Mouse (Mus musculus) olfactory bulb, adult 2 months (tissue): ENCODE data around the gene Fam186a. TPM values are rescaled to one million over a fixed set of nuclear protein-coding genes. Genes with fewer than 3 reads are reported as not detected.
A peak's percentile ranks its signal among the peaks of the same experiment; 100 is the strongest.
"Not testable (repeated sequence)": the region's sequence is repeated elsewhere in the genome, so short reads cannot be mapped to it uniquely, and the experiment has no call there.

Experiments
- H3K27ac ChIP-seq: fragments of 200-500 bp; 2 replicates; pipeline ENCODE4 v1.5.1; 2012; ENCODE audit warnings: low read depth, low read length; ENCODE audit not compliant: insufficient read depth
- H3K4me1 ChIP-seq: fragments of 200-500 bp; 2 replicates; pipeline ENCODE4 v1.6.1; 2012; ENCODE audit warnings: low read length; ENCODE audit not compliant: control insufficient read depth, insufficient read depth
- H3K4me3 ChIP-seq: fragments of 200-500 bp; 2 replicates; pipeline ENCODE4 v1.5.1; 2012; ENCODE audit warnings: mild to moderate bottlenecking, low read depth, low read length, moderate library complexity; ENCODE audit not compliant: insufficient read depth
- CTCF ChIP-seq: fragments of 200-500 bp; IDR thresholded peaks from 2 replicates; pipeline ENCODE4 v1.5.1; 2012; ENCODE audit warnings: low read depth, mild to moderate bottlenecking, low read length, moderate library complexity; ENCODE audit not compliant: insufficient read depth
- POLR2A ChIP-seq: fragments of 200-500 bp; IDR thresholded peaks from 2 replicates; pipeline ENCODE4 v1.6.1; 2012; ENCODE audit warnings: mild to moderate bottlenecking, low read depth, low read length, moderate library complexity; ENCODE audit not compliant: insufficient read depth
- WGBS: fragments of 180-500 bp; shearing (Covaris S2); methylation state at CpG from one replicate; pipeline ENCODE4 v1.1.7; 2018; 5-methylcytosine and 5-hydroxymethylcytosine counted together
- polyA plus RNA-seq: library from polyadenylated mRNA; stranded (reverse); fragments of >200 nt; gene quantifications from 2 replicates; pipeline ENCODE4 v1.2.4, GENCODE M21; 2012; ENCODE audit warnings: low replicate concordance; ENCODE audit not compliant: missing spikeins, insufficient read depth, insufficient read length

Fam186a gene
- polyA plus RNA-seq, 1 experiment = not detected

DNA sequence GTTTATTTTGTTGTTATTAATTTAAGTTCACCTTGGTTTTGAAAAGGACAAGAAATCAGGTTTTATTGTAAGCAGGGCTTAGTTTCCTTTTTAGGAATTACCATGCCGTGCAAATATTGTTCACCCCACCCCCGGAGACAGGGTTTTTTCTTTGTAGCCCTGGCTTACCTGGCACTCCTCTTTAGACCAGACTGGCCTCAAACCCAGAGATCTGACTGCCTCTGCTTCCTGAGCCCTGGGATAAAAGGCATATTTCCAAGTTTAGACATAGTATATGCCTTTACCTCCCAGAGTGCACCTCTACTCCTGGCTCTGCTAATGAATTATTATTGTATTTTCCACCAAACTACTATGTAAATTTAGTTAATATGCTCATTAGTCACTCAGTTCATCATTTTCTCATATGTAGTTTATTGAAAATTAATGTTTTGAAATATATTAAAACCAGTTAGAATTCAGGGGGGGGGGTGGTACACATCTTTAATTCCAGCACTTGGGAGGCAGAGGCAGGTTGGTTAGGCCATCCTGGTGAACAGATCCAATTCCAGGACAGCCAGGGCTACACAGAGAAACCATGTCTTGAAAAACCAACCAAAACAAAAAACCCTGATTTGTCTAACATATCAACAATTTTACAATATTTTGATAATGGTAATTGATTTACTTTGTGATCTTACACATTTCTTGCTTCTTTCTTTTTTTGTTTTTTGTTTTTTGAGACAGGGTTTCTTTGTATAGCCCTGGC is 7.8 kb upstream of the Fam186a start:
- H3K27ac ChIP-seq = no peak overlapping the region
- no peak for TF ChIP-seq CTCF
- TF ChIP-seq POLR2A = no peak
- WGBS = 60% methylated on average over 2 of the region's 2 CpGs
- no peak overlapping the region for H3K4me3 ChIP-seq
- no peaks in the 10 kb centered on the region for H3K4me1 ChIP-seq

DNA sequence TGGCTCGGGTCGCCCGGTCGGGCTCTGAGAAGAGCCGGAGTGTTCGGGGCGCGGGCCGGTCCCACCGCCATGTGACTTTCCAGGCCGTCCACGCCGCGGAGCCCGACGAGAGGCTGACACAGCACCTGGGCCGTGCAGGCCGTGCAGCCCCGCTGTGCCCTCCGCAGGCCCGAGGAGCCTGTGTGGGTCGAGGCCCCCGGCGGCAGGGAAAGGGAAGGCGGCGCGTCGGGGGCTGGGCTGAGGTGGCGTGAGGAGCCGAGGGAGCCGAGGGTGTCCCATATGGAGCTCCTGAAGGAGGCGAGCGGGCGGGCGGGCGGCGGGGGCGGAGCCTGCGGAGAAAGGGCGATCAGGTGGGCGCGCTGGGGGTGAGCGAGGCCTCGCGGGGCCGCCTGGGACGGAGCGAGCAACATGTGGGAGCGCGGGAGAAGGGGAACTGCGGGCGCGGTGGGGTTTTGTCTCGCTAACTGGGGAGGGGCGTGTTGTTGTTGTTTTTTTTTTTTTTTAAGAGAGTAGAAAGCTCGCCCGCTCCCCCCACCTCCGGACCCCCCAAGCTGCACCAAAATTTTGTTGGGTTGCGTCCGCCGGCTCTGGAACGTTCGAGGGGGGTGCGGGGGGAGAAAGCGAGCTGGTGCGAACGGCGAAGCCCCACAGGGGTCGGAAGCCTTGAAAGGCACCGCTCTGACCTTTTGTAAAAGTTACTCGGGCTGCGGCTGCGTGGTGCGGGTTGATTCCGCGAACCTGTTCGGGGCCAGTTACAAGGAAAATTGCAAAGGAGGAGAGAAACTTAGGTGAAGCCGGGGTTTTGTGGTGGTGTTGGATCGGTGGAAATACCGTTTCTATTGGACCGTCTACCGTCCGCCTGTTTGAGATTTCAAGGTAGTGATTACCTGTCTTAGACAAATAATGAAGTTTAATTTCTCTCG is 6.4 kb upstream of the Fam186a start:
- WGBS = under 1% methylated on average over 84 of the region's 84 CpGs
- peak overlapping the region; percentile 74 for H3K27ac ChIP-seq
- TF ChIP-seq POLR2A = no peak
- TF ChIP-seq CTCF = no peak
- no peaks in the 10 kb centered on the region for H3K4me1 ChIP-seq
- peak overlapping the region; percentile 91 for H3K4me3 ChIP-seq

- under 1% methylated on average over 50 of the region's 50 CpGs for WGBS
- peak overlapping the region; percentile 92 for H3K27ac ChIP-seq
- TF ChIP-seq CTCF (no peak), POLR2A (peak; percentile 89)
- no peaks in the 10 kb centered on the region for H3K4me1 ChIP-seq
- peak overlapping the region; percentile 91 for H3K4me3 ChIP-seq
Observed at GRCm38 (mm10) chr15:99972361-99972988, 5.6 kb upstream of the Fam186a start.

DNA sequence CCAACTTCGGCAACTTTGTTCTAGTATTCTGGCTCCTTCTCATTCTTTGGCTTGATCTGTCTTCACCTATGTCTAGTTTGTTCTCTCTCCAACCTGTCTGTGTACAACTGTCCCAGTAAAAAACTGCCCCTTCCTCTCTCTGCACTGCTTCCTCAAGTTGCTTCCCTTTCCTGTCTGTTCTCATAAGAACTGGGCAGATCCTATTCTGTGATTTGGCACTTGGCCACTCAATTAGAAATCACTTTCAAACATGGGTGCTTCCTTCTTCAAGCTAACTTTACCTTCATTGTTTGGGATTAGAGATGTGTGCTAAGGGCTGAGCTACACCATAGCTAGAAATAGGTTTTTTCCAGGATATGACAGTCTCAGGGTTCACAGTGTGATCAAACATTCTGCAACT is 3.7 kb upstream of the Fam186a start:
- TF ChIP-seq CTCF (no peak), POLR2A (no peak)
- WGBS = 84% methylated on average over 1 of the region's 1 CpGs
- Histone ChIP-seq H3K27ac (no peak overlapping the region), H3K4me1 (no peaks in the 10 kb centered on the region), H3K4me3 (no peak overlapping the region)

DNA sequence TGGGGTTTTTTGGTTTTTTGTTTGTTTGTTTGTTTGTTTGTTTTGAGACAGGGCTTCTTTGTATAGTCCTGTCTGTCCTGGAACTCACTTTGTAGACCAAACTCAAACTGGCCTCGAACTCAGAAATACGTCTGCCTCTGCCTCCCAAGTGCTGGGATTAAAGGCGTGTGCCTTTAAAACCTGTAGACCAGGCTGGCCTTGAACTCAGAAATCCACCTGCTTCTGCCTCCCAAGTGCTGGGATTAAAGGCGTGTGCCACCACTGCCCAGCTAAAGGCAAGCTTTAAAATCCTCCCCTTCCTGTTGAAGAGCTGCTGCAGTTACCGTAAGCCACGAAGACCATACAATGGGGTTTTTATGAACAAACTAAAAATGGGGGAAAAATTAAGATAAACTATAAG is 2.9 kb upstream of the Fam186a start, which contains the start of gene Larp4:
Gene Larp4 (plus strand): TSS at position 301 of the 400 bp plus-strand sequence.
- H3K4me3 ChIP-seq, H3K4me1 ChIP-seq, H3K27ac ChIP-seq: not testable (repeated sequence)
- 87% methylated on average over 6 of the region's 6 CpGs for WGBS

DNA sequence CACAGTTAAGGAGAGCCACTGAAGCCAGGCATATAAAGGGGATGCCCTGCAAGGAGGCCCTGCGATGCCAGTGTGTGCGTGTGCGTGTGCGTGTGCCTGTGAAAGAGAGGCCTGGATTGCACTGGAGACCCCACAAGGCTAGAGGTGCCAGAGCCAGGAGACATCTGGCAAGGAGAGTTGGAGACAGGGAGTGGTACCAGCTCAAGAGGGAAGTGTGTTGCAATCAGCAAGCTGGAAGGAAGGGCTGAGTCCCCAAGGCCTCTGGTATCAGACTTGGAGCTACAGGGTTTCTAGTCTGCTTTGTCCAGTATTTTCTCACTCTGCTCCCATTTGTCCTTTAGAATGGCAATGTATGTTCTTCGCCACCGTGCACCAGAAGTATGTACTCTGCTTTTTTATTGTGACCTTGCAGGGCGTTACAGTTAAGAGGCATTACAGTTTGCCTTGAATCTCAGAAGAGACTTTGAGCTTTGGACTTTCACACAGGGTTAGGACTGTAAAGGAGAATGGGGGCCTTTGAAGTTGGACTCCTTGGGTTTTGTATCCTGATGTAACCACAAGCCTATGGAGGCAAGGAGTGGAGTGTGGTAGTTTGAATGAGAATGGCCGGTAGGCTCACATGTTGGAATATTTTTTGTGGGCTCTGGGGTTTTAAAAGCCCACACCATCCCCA is 1.6 kb downstream of the Fam186a start:
- H3K27ac ChIP-seq = no peak overlapping the region
- H3K4me1 ChIP-seq = no peaks in the 10 kb centered on the region
- TF ChIP-seq CTCF = no peak
- WGBS = 90% methylated on average over 8 of the region's 8 CpGs
- no peak overlapping the region for H3K4me3 ChIP-seq

DNA sequence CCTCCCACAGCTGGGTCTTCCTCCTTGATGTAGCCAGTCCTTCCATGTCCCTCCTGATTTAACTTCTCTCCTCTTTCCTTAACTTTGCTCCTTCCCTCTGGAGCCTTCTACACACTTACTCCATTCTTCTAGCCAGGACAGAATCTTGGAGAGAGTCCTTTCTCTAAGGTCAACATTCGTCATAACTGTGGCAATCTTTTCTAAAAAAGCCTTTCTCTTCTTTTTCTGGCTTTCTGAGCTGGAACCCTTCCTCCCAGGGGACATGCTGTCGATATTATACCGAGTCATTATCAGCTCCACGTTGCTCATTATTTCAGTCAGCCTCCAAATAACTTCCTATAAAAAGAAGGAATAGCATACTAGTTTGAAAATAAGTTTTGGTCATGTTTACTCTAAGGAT is 11.5 kb downstream of the Fam186a start:
- Histone ChIP-seq H3K27ac (no peak overlapping the region), H3K4me3 (no peak overlapping the region), H3K4me1 (0 out of 2 replicates have a peak, but pooled peaks cover 3% of the 10 kb centered on the region)
- 69% methylated on average over 4 of the region's 4 CpGs for WGBS
- TF ChIP-seq CTCF = no peak
- no peak for TF ChIP-seq POLR2A

DNA sequence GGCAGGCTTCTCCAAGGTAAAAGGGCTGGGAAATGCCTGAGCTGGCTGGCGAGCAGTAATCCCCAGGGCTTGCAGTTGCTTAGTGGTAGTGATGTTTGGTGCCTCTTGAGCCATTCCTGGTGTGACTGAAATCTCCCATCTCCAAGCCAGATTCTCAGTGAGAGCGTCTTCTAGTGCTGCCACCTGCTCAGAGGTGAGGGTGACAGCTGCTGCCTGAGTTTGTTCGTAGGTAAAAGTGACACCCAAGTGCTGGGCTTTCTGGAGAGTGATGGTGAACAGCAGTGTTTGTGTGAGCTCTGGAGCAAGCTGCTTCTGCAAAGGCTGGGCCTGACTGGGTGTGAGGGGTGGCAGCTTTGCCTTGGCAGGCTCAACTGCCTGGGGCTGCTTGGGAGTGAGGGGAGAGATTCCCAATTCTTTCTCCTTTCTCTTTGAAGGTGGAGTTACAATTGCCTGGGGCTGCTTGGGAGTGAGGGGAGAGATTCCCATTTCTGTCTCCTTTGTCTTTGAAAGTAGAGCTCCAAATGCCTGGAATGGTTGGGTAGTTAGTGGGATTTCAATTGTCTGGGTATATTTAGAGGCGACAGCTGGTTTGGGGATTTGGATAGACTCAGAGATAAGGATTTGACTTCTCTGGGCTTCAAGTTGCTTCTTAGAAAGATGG is 25.8 kb downstream of the Fam186a start:
- TF ChIP-seq POLR2A = no peak
- TF ChIP-seq CTCF = no peak
- 85% methylated on average over 4 of the region's 4 CpGs for WGBS
- Histone ChIP-seq H3K27ac (no peak overlapping the region), H3K4me3 (no peak overlapping the region), H3K4me1 (peaks cover 13% of the 10 kb centered on the region)
